Mouse (Mus musculus) small intestine, adult 2 months (tissue): ENCODE results near the gene Gm10134.

ENCODE experiments used
- CTCF ChIP-seq: fragments of 200-500 bp; IDR thresholded peaks from 2 replicates; pipeline ENCODE4 v1.5.1; 2012; ENCODE audit warnings: low read depth, mild to moderate bottlenecking, control low read depth, inconsistent platforms, low read length, moderate library complexity, mixed read lengths; ENCODE audit not compliant: insufficient replicate concordance, insufficient read length; ENCODE audit errors: extremely low read depth
- POLR2A ChIP-seq: fragments of 200-500 bp; IDR thresholded peaks from 2 replicates; pipeline ENCODE4 v1.6.1; 2012; ENCODE audit warnings: low read depth, mild to moderate bottlenecking, control low read depth, inconsistent platforms, low read length, moderate library complexity

DNA sequence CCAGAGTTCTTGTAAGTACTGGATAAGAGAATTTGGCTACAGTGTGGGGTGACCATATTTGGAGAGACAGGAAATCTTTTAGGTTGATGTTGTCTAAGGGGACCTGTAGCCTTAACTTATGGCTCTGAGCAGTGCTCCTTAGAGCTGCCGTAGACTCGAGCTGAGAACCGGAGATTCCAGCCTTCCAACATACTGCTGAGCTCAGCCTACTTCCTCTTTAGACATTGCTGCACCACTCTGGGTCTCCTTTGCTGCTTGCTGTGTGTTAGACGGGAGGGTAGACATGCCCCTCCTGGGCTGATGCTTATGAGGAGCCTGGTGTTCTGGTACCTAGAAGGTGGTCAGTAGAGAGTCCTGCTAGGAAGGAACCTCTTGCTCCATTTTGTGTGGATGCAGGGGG is 7.5 kb upstream of the Gm10134 start:
- TF ChIP-seq CTCF (no peak), POLR2A (no peak)
